Mouse (Mus musculus) frontal cortex, postnatal 25 days (tissue): ENCODE data around the gene Tspan1.
A peak's percentile ranks its signal among the peaks of the same experiment; 100 is the strongest.

Experiments used
- DNase-seq, 2 experiments: peaks; one replicate each; pipeline ENCODE4 v3.0.0; 2022; ENCODE audit warnings: low spot score in 2 of 2

The Tspan1 gene

DNA sequence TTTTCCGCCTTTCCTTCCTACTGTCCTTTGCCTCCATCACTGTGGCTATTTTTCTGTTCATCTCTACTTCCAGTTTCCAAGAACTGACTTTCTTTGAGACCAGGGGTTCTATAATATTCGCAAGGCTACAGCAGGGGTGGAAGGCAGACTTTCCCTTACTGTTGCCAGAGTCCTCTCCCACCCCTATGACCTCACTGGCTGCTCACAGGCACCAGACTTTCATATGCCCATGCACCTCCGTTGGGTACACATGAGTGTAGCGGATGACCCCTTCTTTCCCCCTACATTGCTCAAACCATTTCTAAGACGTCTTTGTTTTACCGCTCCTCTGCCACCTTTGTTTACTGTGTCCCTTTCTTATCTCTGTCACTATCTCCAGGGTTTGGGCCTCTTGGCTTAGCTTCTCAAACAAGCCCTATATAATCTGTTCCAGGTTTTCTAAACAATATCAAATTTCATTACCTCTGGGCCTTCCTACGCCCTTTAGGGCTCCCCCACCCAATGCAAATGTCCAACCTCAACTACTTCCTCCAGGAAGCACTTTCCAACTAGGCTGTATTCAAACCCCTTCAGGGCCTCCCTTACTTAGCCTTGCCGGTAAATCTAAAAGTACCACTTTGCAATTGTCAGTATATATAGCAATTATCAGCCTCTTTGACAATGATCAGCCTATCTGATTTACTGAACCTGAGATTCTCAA is 1.5 kb downstream of the Tspan1 start:
- DNase-seq = no peak

DNA sequence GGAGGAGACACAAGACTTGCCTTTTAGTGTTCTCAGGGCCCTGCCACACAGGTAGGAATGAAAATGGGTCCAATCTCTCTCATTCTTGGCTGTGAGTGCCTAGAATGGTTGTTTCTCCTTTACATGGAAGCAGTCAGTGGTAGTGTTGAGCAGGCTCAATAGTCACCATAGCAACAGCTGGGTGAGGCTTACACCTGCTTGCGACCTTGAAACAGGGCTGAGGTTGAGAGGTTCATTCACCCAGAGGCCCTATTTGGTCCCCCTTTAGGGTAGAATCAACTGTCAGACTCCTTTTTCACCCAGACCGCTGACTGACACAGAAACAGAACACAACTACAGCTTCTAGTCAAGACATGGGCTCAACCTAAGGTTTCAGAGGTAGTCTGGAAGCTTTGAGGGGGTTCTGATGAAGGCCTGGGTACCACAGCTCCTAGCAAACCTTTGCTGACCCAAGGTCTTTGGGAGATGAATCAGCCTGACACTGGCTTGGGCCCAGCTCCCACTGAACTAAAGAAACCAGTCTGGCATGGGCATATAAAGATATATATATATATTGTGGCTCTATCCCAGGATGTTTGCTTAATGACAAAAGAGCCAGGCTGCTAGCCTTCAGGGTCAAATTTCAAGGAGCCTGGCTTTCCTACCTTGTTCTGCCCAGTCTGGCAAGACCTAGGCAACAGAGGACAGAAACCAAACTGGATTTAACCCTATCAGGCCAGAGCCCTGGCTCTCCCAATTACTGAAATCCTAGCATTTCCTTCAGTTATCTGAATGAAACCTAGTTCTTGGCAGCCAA is 2.4 kb downstream of the Tspan1 start:
- no peak for DNase-seq

DNA sequence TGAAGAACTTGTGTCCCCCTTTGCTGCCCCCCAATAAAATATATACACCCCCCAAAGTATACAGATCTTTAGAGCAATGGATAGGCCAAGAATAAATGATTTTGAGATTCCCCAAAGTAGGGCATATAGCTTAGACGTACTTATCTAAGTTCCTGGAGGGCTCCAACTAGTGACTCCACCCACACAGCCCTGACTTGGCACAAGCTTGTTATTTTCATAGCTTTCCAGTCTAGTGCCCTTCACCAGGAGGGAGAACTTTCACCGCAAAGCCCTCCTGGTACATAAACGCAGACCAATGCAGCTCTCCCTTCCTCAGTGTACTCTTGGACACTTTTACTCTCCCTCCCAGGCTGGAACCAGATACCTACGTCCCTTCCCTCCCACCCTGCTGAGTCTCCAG is 5.3 kb downstream of the Tspan1 start:
- no peak for DNase-seq

DNA sequence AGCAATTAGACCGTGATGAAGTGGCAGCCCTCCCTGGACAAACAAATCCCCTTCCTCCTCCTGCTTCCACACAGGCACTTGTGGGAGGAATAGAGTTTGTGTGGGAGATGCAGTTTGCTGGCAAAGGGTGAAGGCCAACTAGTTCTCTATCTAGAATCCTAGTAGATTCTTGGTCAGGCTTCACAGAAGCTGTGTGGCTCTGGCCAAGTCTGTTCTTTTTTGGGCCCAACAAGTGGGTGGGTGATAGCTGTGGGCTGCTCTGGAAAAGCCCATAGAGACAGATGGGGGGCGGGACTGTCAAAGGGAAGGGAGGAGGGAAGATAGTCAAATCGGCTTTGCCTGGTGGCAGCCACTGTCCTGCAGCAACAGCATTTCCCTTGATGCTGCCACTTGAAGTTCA is 6.6 kb downstream of the Tspan1 start:
- peak in 1 of 2 experiments; percentile 55 for DNase-seq

DNA sequence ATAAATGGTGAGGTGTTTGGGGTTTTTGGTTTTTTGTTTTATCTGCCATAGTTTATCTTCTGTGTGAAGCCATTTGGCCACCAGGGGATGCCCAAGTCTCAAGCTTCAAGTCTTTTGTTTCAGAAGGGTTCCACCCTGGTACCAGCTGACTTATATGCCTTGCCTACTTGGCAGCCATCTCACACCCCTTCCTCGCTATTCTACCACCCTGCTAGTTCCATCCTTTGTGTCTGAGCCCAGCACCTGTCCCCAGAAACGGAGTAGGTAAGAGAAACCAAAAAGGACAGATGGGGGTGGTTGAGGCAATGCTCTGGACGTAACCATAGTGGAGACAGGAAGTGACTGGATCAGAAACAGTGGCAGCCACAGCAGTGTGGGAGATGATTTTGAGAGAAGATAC is 7.5 kb downstream of the Tspan1 start:
- DNase-seq = no peak

DNA sequence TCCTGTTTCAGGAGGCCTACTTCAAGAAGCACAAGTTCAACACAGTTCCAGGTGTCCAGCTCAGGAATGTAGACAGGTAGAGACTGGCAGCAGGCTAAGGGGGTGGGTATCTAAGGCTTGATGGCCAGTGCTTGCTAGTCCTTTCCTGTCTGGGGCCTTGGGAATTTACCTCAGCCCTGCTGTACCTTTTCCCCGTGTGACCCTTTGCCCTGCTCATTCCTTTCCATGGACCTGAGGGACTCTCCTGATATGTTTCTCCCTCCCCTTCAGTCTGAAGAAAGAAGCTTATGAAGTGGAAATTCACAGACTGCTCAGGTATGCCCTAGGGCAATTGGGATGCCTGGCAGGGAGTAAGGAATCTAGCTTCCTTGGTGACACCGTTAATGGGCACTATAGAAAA is 9.5 kb downstream of the Tspan1 start:
- DNase-seq = no peak

DNA sequence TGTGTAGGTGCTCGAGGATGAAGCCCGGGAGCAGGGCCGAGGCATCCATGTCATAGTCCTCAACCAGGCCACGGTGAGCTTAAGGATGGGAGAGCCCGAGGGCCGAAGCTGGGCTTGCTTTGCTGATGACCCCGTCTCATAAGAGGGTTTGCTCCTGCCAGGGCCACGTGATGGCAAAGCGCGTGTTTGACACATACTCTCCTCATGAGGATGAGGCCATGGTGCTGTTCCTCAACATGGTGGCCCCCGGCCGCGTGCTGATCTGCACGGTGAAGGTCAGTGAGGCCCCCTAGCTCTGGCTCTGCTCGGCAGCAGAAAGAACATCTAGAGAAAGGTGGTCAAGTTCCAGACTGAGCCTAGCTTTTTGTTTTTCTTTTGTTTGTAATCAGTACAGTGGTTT is 14.7 kb downstream of the Tspan1 start:
- DNase-seq = no peak

DNA sequence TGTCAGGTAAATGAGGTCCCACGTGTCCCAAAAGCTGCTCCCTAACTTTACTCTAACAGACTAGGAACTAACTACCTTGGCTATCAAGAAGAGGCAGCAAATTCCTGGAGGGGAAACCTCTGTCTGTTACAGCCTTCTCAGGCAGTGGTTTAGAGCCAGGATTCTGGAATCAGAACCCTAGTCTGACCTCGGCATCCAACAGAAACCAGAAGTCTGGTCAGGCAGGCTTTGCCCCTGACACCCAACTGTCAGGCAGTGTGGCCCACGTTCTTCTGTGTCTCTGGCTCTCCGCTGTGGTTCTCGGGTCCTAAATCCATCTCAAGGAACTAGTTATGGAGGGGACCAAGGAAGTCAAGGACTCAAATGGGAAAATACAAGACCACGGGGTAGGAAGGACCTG is 16.2 kb downstream of the Tspan1 start, which contains the start of gene Lurap1:
Lurap1 (minus strand) TSS at position 101 of the 400 bp plus-strand sequence.
- DNase-seq = no peak

DNA sequence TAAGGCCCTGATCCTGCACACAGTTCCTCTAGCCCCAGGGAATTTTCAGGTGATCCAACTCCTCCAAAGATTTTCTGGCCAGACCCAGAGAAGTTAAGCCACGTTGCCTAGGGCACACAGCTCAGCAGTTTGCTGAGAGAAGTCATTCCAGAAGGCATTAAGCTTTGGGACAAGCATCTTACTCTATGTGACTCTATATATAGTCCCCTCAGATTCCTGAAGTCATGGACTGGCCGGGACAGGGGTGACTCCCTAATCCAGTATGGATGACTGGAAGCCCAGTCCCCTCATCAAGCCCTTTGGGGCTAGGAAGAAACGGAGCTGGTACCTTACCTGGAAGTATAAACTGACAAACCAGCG is 16.6 kb downstream of the Tspan1 start:
- no peak for DNase-seq

DNA sequence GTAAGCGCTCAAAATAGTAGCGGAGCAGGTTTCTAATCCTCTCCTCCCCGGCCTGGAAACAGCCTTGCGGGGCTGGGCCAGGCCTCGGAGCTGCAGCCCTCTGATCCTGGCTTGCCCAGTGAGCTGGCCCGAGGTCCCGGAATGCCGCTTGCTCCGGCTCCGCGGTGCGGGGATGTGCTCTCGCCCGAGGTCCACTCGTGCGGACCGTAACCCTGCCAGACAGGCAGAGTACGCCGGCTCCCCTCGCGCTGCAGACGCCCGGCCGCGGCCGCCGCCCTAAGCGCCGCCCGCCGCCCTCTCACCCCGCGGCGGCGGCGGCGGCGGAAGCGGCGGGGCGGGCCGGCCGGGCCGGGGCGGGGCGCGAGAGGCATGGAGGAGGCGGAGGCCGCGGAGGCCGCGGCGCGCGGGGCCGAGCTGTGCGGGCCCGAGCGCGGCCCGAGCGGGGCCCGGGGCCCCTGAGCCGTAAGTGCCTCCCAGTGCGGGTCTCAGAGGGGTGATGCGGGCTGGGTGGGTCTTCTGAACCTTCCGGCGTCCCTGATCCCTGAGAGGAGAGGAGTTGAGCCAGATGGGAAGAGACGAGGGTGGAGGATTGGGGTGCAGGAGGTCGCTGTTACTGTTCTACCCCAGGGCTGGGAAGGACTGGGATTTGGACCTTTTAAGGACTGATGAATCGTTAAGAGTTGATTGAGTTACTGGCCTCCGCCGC is 17.1 kb downstream of the Tspan1 start:
- DNase-seq = peak in 1 of 2 experiments; percentile 23

DNA sequence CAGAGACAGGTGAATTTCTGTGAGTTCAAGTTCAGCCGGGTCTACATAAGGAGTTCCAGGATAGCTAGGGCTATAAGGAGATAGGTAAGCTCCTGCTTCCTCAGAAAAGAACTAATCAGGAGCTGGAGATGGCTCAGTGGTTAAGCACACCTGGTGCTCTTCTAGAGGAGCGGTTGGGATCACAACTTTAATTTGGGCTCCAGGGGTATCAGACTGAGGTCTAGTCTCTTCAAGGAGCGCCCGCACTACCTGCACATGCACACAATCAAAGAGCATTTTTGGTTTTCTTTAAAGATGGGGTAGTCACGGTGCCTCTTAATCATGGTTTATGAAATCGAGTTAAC is 17.6 kb downstream of the Tspan1 start:
- no peak for DNase-seq

DNA sequence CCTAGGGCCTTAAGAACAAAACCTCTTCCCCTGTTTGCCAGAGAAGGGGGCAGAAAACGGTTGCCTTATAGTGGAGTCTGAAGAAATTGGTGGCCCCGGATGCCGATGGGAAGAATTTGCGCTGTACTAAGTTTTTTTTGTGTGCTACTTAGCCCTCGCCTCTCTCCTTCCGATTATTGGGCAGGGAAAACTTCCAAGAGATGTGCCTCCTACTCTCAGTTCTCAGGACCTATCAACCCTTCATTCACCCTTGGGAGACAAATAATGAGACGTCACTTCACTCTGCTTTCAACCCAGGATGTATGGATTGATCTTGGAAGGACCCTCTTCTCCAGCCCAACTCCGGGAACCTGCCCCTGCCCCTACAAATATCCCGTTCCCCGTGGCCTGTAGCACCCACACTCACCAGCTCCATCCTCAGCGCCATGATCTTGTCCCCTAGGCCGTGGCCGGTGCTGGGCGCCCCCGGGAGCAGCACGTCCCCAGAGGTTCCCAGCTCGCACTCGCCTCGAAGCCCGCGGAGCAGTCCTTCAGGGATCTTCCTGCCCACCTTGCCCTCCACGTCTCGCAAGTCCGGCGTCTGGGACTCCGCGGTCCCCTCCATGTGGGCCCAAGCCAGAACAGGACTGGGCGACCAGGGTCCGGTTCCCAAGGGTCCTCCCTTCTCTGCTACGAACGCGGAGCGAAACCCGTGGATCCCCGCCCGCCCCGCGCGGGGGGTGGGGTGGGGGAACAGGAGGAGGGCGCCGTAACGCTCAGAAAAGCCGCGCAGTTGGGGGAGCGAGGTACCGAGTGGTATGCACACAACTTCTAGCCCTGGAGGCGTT is 23.3 kb downstream of the Tspan1 start:
- peak; percentile 45 to 59 for DNase-seq

DNA sequence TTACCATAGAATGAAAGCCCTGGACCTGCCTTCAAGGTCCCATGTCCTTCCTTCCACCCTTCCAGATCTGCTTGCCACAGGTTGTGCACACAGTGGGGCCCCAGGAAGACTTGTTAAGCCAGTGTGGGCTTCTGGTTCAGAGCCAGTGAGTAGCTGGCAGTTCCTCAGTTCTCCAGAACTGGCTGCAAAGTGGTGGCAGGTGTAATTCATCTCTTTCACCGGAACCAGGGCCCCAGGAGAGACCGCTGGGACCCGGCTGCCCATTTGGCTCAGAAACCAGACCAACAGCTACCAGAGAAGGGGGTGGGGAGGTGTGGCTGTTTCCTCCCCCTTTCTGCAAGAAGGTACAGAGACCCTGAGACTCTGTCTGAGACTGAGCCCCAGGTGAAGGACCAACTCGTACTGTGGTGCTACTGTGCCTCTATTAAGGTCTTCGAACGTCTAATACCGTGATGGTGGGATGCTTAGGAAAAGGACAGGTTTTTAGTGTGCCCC is 24.0 kb downstream of the Tspan1 start:
- no peak for DNase-seq

DNA sequence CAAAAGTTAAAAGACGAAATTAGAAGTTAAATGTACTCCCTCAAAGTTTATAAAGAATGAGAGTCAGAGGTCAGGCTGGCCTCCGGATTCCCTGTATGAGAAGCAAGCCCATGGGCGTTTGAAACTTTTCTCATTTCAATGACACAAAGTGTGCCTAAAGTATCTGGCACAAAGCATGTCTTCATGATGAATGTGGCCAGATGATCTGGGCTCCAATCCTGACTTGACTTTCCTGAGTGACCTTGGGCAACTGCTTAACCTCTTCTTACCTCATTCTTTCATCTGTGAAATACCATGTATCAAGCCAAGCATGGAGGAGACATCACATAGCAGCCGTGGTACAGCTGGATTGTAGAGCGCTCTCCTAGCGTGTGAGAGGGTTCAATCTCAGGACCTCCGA is 25.1 kb downstream of the Tspan1 start:
- DNase-seq = no peak

DNA sequence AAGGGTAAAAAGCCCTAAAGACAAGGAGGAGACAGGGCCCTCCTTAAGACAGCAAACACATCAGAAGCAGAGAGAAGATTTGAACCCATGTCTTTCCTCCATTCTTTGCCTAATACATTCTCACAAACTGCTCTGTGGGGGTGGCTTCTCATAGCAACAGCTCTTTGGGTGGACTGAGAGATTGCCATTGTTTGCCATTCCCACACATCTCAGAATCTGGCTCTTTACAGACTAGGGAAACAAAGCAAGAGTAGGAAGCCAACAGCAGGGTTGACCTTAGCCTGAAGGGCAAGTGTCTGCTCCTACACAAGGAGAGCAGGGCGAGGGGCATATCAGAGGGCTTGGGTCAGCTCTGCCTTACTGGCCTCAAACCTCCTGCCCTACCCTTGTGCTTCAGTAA is 25.7 kb downstream of the Tspan1 start:
- DNase-seq = no peak

DNA sequence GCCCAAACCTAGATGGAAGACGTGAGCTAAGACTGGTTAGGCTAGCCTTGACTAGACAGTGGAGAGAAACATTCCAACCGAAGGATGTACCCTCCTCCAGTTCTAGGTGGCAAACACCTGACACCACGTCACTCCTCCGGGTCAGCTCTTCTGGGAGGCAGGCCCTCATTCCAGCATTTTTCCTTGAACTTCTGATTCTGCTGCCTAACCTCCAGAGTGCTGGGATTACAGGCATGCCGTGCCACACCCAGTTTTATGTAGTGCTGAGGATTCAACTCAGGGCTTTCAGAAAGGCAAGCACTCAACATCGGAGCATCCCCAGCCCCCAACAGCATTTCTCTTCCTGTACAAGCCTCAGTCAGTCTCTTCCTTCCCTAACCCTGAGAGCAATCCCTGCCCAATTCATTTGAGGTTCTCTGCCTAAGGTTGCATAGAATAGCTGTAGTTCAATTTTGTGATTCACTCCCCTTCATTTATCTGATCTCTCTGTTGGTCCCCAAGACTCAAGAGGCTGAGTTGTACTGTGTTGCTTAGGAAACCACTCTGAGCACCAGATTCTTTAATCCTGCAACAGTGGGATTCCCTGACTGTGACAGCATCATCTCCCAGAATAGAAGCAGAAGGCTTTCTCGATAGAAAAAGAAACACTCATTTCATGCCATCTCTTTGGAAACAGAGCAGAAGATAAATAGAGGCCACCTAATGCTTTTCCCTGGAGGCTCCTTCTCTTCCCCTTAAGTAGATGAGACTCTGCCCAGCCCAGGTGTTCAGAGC is 26.4 kb downstream of the Tspan1 start:
- no peak for DNase-seq

DNA sequence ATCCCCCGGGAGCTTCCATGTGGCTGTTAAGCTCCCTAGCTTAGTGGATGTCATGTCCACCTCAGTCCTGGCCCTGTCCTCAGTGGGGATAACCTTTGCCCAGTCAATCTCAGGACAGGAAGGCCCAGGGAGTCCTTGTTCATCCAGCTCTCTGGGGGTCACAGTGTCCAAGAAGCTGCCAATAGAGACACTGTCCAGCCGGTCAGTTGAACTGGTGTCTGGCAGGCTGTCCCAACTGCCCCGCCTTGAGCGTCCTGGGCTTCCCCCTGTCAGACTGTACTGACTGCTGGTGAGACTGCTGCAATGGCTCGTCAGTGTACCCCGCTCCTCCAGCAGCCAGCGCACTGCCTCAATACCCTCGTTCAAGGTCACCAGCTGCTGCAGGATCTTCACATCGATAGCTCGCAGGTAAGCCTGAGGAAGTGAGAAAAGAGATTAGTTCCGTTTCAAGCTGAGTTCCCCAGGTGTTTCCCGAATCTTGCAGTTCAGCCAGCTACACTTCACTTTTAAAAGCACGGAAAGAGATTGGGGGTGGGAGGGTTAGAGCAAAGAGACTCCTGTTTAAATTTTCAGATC is 29.9 kb downstream of the Tspan1 start:
- DNase-seq = no peak

DNA sequence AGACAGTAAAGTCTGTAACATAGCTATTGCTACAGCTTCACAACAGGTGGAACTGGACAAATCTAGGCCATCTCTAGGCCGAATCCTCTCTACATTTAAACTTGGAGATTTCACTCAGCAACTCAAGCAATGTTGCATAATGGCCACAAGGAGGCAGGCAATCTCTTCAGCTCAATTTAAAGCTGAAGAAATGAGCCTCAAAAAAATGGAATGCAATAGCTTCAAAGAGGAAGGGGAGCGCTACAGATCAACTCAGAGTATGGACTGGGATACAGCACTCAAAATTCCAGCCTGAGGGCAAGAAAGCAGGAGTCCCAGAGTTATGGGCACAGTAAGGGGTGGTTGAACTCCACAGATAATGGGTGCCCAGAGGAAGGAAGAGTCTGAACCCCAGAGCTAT is 32.4 kb downstream of the Tspan1 start:
- no peak for DNase-seq

DNA sequence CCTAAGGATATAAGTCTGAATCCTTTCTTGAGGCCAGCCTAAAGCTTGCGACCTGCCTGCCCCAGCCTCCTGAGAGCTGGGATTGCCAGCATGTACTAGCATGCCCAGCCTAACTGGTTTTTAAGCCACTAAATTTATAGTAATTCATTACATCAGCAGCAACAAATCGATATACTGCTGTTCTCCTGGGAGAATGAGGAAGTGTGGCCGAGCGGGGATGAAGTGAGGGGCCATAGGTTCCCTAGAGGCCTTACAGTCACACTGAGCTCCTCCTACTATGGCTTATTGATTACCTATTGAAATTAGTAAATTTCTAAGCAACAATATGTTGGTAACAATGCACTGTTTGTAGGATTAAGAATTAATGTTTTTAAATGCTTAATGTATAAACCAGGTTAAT is 34.3 kb downstream of the Tspan1 start:
- no peak for DNase-seq

DNA sequence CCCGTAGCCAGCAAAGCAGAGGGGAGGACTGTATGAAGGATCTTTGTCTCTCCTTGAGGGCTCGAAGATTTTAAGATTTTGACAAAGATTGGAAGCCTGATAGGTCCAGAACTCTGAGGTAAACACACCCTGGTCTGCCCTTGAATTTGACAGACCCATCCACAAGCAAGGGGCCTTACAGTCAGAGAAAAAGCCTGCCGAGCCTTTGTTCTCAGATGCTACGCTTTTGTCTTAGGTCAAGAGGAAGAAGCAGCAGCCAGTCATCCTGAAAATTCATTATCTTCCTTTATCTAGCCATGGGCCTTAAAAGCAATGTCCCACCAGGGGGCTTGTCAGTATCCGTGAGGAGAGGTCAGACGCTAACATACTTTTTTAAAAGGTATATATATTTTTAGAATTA is 39.4 kb downstream of the Tspan1 start:
- DNase-seq = no peak
